Mouse (Mus musculus) adrenal gland, adult 18-20 months (tissue): ENCODE results near the gene Smad5. TPM values are rescaled to one million over a fixed set of nuclear protein-coding genes. Genes with fewer than 3 reads are reported as not detected.

Source experiments
- total RNA-seq, 2 experiments: library from RNA; stranded (reverse); gene quantifications; 1 replicate in 1 of 2; 2 replicates in 1 of 2; pipeline ENCODE4 v1.2.3; 2021

Smad5 gene
- total RNA-seq, 2 experiments from 2014 or later, result 40.4 to 51.7 TPM

Other genes with a start within 250 kb of the Smad5 start
- gene Il9, start 220.8 kb upstream of the Smad5 start, total RNA-seq, result not detected
- 1 to 10 TPM; 2.8 to 5.4 TPM for gene Fbxl21, start 180.5 kb upstream of the Smad5 start, total RNA-seq
- gene Lect2, start 154.5 kb upstream of the Smad5 start, total RNA-seq, result not detected
- 10 to 100 TPM; 38.3 to 86.5 TPM for gene Tgfbi, start 93.5 kb upstream of the Smad5 start, total RNA-seq
- gene Gm45623, start 50.8 kb downstream of the Smad5 start, total RNA-seq, result not detected
- gene Trpc7, start 193.0 kb downstream of the Smad5 start, total RNA-seq, result under 1 TPM; 0.13 to 0.26 TPM